Comparison of ENCODE assay signal across 16 mouse cellular contexts in the genomic region with DNA sequence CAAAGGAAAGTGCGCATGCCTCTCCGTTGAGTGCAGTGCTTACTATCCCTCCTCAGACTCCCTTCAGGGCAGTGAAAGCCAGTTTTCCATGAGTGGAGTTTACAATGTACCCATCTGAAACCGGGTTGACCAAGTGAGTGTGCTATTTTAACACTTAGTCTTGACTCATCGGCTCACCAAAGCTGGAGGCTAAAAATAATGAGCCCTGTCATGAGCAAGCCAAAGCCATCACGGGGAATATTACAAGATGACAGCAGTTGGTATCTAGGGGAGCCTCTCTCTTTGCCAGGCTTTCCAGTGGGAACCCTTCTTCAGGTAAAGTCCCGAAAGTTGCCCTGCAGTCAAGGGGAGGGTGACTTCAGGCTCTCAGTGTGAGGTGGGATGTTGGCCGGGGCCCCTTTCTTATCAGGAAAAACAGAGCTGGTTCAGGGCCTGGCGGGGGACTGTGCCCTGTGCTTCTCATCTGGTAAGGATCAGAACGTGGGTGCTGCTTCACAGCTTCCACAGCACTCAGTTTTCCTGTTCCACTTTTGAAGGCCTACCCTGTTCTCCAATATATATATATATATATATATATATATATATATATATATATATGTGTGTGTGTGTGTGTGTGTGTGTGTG.
DNase-seq lines count a peak whose midpoint lies in the region; ATAC-seq and TF ChIP-seq lines count a peak whose summit lies in the region.
"Had no signal": no experiment of that assay in that cellular context is flagged by ENCODE, and none has a peak within 500 bp of the region (broad histone marks: within the 10 kb centered on the region; RNA-seq: fewer than 3 reads in every experiment).

No protein-coding gene starts in this region.

- no peaks in the 10 kb centered on the region for H3K36me3 ChIP-seq in heart, embryonic 15.5 days
- H3K36me3 ChIP-seq: hindbrain, embryonic 15.5 days; neural tube, embryonic 13.5 days had no signal

- no peaks in the 10 kb centered on the region for H3K9me3 ChIP-seq in heart, embryonic 15.5 days (replicated peaks)
- H3K9me3 ChIP-seq: hindbrain, embryonic 15.5 days; neural tube, embryonic 13.5 days had no signal

- H3K4me3 ChIP-seq in gastrocnemius, adult 2 months = peak overlapping the region; percentile 62
- H3K4me3 ChIP-seq in heart, embryonic 15.5 days = no peak overlapping the region
- H3K4me3 ChIP-seq: hindbrain, embryonic 15.5 days; neural tube, embryonic 13.5 days had no signal

- H3K27ac ChIP-seq in gastrocnemius, adult 2 months = peak overlapping the region; percentile 90
- peak overlapping the region; percentile 59 for H3K27ac ChIP-seq in heart, embryonic 15.5 days

- 44% methylated on average over 9 of the region's 9 CpGs for WGBS in heart, embryonic 15.5 days

- H3K4me1 ChIP-seq in heart, embryonic 15.5 days (replicated peaks) = peaks cover 21% of the 10 kb centered on the region

- TF ChIP-seq CTCF in gastrocnemius, adult 2 months (IDR thresholded peaks at IDR 0.05) = no peak

- no peaks in the 10 kb centered on the region for H3K27me3 ChIP-seq in heart, embryonic 15.5 days
- H3K27me3 ChIP-seq: hindbrain, embryonic 15.5 days; neural tube, embryonic 13.5 days had no signal

- DNase-seq in gastrocnemius, adult 2 months = peak; percentile 57
- no peak for DNase-seq in gastrocnemius, postnatal 10 days
- no peak for DNase-seq in layer of hippocampus, adult 9-10 months (ENCODE audit: low spot score)
- DNase-seq in adrenal gland, postnatal 36 days = no peak
- DNase-seq: B cell, adult 2 months; cerebellum, adult 11-12 months; kidney, adult 9 months; lung, embryonic 14.5 days; thymus, adult 18-20 months had no signal

- ATAC-seq in common myeloid progenitor, adult 5-6 weeks (replicated peaks; ENCODE audit: low read depth, poor library complexity, severe bottlenecking) = 0 out of 2 replicates have a peak, but pooled peaks have one; percentile 34
- no peak for ATAC-seq in heart, embryonic 15.5 days (replicated peaks; ENCODE audit: insufficient number of reproducible peaks, insufficient read depth, low FRiP score, low read depth)
- peak; percentile 60 for ATAC-seq in megakaryocyte progenitor cell, adult 5-6 weeks (replicated peaks; ENCODE audit: poor library complexity)
- ATAC-seq in inflammation-experienced regulatory T-cells, adult 6 months = no peak

- intact Hi-C loops in gastrocnemius, adult 2 months (cut with DNase I) = loop anchor here (5.0 kb wide), 1 partner anchor 88 kb away; no protein-coding TSS in a partner anchor

- H3K4me2 ChIP-seq in heart, embryonic 15.5 days = no peak overlapping the region
- H3K4me2 ChIP-seq: hindbrain, embryonic 15.5 days; lung, embryonic 14.5 days; midbrain, embryonic 11.5 days; neural tube, embryonic 13.5 days had no signal

- no peak overlapping the region for H3K9ac ChIP-seq in heart, embryonic 15.5 days
- H3K9ac ChIP-seq: hindbrain, embryonic 15.5 days; lung, embryonic 14.5 days; neural tube, embryonic 13.5 days had no signal

Comparison
In these comparisons a context has a peak if more than half of its experiments do, and no peak if none do; other contexts are left out.
1. ATAC-seq: peak in common myeloid progenitor, adult 5-6 weeks (single experiment) and megakaryocyte progenitor cell, adult 5-6 weeks (single experiment); none in heart, embryonic 15.5 days (single experiment) and inflammation-experienced regulatory T-cells, adult 6 months (single experiment).